8 mouse cellular contexts compared by ENCODE assay signal in genomic region chr2:178023011-178023611, GRCm38 (mm10). TPM values are rescaled to one million over a fixed set of nuclear protein-coding genes. Genes with fewer than 3 reads are reported as not detected.
DNase-seq lines count a peak whose midpoint lies in the region; ATAC-seq and TF ChIP-seq lines count a peak whose summit lies in the region.
"Not testable (repeated sequence)": the region's sequence is repeated elsewhere in the genome, so short reads cannot be mapped to it uniquely, and the experiment has no call there.

TSS of gene Zfp971 (plus strand) at chr2:178023284.

- TF ChIP-seq CTCF in brain, embryonic 14.5 days (IDR thresholded peaks at IDR 0.05; ENCODE audit: borderline replicate concordance, extremely low read depth, insufficient read depth, insufficient read length); heart, postnatal 0 days (IDR thresholded peaks at IDR 0.05; ENCODE audit: low read depth): not testable (repeated sequence)

- not testable (repeated sequence) for ATAC-seq in forebrain, embryonic 13.5 days; heart, postnatal 0 days (ENCODE audit: insufficient read depth, low read depth); liver, embryonic 12.5 days

- H3K27ac ChIP-seq in forebrain, embryonic 13.5 days; liver, embryonic 12.5 days: not testable (repeated sequence)
- H3K27ac ChIP-seq in heart, postnatal 0 days (ENCODE audit: low read depth) = 0 out of 2 replicates have a peak within 1 kb of the TSS, but pooled peaks have one; percentile 26

- not testable (repeated sequence) for TF ChIP-seq POLR2A in brain, embryonic 14.5 days (IDR thresholded peaks at IDR 0.05; ENCODE audit: borderline replicate concordance, extremely low read depth, insufficient read depth, insufficient read length, poor library complexity, severe bottlenecking); myocyte (IDR thresholded peaks at IDR 0.05; ENCODE audit: insufficient read length, low read depth)

- H3K4me2 ChIP-seq in forebrain, embryonic 13.5 days = peak within 1 kb of the TSS; percentile 61
- peak within 1 kb of the TSS; percentile 59 for H3K4me2 ChIP-seq in heart, postnatal 0 days (ENCODE audit: low read depth, low read length)
- H3K4me2 ChIP-seq in liver, embryonic 12.5 days = peak within 1 kb of the TSS; percentile 65
- peak within 1 kb of the TSS; percentile 63 for H3K4me2 ChIP-seq in myocyte (ENCODE audit: low read depth)

- H3K4me1 ChIP-seq in forebrain, embryonic 13.5 days; heart, postnatal 0 days (ENCODE audit: control insufficient read depth, insufficient read depth); liver, embryonic 12.5 days: not testable (repeated sequence)

- not testable (repeated sequence) for H3K9me3 ChIP-seq in forebrain, embryonic 13.5 days (replicated peaks); heart, postnatal 0 days (replicated peaks; ENCODE audit: control insufficient read depth, low read length); liver, embryonic 12.5 days (replicated peaks)

- DNase-seq in A20 (ENCODE audit: low read depth, low spot score) = peak; percentile 62
- DNase-seq in brain, embryonic 14.5 days (ENCODE audit: low read depth) = peak; percentile 52
- DNase-seq in heart, postnatal 0 days (ENCODE audit: low spot score) = peak; percentile 11
- DNase-seq in kidney, postnatal 25 days = peak; percentile 33 to 60
- DNase-seq in spleen, postnatal 4 days (ENCODE audit: low spot score in 2 of 2) = peak; percentile 19 to 72

- not testable (repeated sequence) for H3K79me2 ChIP-seq in myocyte (ENCODE audit: control insufficient read depth, insufficient read depth)

- H3K27me3 ChIP-seq in forebrain, embryonic 13.5 days; heart, postnatal 0 days (ENCODE audit: control insufficient read depth, insufficient read depth, low read length); liver, embryonic 12.5 days (replicated peaks); myocyte (ENCODE audit: control insufficient read depth, insufficient read depth, insufficient read length): not testable (repeated sequence)

- H3K9ac ChIP-seq in forebrain, embryonic 13.5 days = peak within 1 kb of the TSS; percentile 70
- H3K9ac ChIP-seq in heart, postnatal 0 days (replicated peaks; ENCODE audit: low read depth, low read length) = peak within 1 kb of the TSS; percentile 43; the same call in 1 of the 2 replicates
- H3K9ac ChIP-seq in liver, embryonic 12.5 days = peak within 1 kb of the TSS; percentile 72

- WGBS in forebrain, embryonic 13.5 days = under 1% methylated on average over 15 of the region's 15 CpGs
- WGBS in heart, postnatal 0 days = under 1% methylated on average over 10 of the region's 15 CpGs
- under 1% methylated on average over 15 of the region's 15 CpGs for WGBS in liver, embryonic 12.5 days (ENCODE audit: insufficient replicate concordance)

- not testable (repeated sequence) for H3ac ChIP-seq in myocyte (ENCODE audit: control insufficient read depth, insufficient read length)

- peak within 1 kb of the TSS; percentile 60 for H3K4me3 ChIP-seq in forebrain, embryonic 13.5 days
- peak within 1 kb of the TSS; percentile 64 for H3K4me3 ChIP-seq in heart, postnatal 0 days (ENCODE audit: low read depth, low read length)
- H3K4me3 ChIP-seq in liver, embryonic 12.5 days = peak within 1 kb of the TSS; percentile 69
- peak within 1 kb of the TSS; percentile 48 for H3K4me3 ChIP-seq in myocyte

- not testable (repeated sequence) for H3K36me3 ChIP-seq in forebrain, embryonic 13.5 days (ENCODE audit: poor library complexity, severe bottlenecking); heart, postnatal 0 days (replicated peaks; ENCODE audit: control insufficient read depth, insufficient read depth, low read length); liver, embryonic 12.5 days; myocyte (ENCODE audit: control insufficient read depth, insufficient read depth)

- TF ChIP-seq EP300 in heart, postnatal 0 days (IDR thresholded peaks at IDR 0.05; ENCODE audit: low read depth) = not testable (repeated sequence)

RNA-seq across cellular contexts. Expression of gene Zfp971, which starts in this region (rescaled TPM):
- 3.9 and 7.2 TPM in 2 replicates for polyA plus RNA-seq in brain, embryonic 14.5 days (2012; rRNA removed)
- 10.1 and 11.3 TPM in 2 replicates for polyA plus RNA-seq in forebrain, embryonic 13.5 days (2015; fragmentation: Nextera tagmentation; extraction: Ambion mirVana)
- total RNA-seq in heart, postnatal 0 days (2014; rRNA removed; ENCODE audit: low replicate concordance) = 9.7 and 24.4 TPM in 2 replicates
- 13.6 and 15.2 TPM in 2 replicates for polyA plus RNA-seq in heart, postnatal 0 days (2015; fragmentation: Nextera tagmentation; extraction: Ambion mirVana)
- 5.4 and 6.0 TPM in 2 replicates for polyA plus RNA-seq in liver, embryonic 12.5 days (2016; fragmentation: Nextera tagmentation; extraction: Ambion mirVana)
- 3.4 TPM for polyA plus RNA-seq in myocyte (2012; fragmentation: generic; extraction: Trizol)

Comparison
In these comparisons a context has a peak if more than half of its experiments do, and no peak if none do; other contexts are left out.
1. DNase-seq: peak in every context shown above with its lines; median percentile 62 in A20; 52 in brain, embryonic 14.5 days; 46 in kidney, postnatal 25 days; 46 in spleen, postnatal 4 days; 11 in heart, postnatal 0 days.